Mouse (Mus musculus): ENCODE results near the gene 9130008F23Rik.

The 9130008F23Rik gene

DNA sequence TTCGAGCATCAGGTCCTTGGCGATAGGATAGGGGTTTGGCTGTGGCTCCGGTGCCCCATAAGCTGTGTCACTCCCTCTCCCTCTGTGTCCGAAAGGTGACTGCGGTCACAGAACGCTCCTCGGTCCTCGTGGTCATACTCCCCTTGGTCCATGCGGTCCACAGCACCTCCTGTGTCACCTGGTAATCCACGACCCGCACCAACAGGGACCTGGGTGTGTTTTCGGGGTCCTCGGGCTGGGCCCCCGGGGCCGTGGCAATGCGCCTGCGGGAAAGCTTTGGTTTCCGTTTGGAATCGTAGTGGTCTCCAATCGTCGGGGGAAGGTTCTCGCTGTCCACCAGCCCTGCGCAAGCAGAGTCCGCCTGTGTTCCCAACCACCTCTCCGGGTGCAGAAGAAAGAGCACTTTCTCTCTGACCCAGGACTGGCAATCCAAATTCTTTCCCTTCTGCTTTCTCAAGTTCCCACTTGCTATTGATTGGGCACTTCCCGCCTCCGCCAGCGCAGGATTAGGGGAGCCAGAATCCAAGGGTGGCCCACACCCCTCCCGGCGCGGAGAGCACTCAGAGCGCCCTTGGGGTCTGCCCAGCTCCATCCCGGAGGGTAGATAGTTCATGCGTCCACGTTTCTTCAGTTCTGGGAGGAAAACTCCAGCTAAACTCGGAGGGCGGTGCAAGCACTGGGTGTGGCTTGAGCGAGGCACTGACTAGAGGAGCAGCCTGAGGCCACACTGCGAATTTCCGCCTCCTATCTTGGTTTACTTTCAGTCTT lies at the start of gene 9130008F23Rik:
9130008F23Rik (minus strand) TSS at position 636 of the 768 bp plus-strand sequence.
- no peak for DNase-seq (ENCODE audit: low spot score)

DNA sequence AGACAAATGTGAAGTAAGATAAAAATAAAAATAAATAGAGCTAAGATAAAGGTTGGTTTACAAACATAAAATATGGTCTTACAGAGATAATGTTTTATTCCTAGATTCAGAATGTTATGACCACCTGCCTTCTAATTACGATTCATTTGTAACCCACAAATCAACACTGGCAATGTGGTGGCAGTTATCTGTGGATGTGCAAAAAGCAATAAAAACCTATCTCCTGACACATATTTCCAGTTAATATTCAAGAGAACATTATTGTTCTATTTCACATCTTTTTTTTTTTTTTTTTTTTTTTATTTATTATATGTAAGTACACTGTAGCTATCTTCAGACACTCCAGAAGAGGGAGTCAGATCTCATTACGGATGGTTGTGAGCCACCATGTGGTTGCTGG lies 35.1 kb upstream of the 9130008F23Rik start:
- DNase-seq (ENCODE audit: low spot score), result no peak

DNA sequence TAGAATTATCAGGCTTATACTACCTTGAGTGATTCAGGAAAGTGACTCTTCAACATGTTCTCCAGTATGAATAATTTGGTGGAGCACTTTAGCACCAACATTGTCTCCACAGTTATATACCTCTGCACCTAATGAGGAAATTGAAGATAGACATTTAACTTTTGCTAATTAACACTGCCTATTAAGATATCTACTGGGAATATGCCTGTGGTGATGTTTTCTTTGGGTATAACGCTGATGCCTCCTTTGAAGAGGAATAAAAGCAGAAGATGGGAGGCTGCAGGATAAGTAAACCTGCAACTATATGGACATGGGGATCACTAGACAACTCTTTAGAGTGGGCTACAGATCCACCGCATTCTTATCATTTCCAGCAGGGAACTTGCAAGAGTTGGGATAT lies 33.9 kb upstream of the 9130008F23Rik start, which contains the start of gene Glyatl3:
Glyatl3 (minus strand) TSS at position 101 of the 400 bp plus-strand sequence.
- no peak for DNase-seq (ENCODE audit: low spot score)

DNA sequence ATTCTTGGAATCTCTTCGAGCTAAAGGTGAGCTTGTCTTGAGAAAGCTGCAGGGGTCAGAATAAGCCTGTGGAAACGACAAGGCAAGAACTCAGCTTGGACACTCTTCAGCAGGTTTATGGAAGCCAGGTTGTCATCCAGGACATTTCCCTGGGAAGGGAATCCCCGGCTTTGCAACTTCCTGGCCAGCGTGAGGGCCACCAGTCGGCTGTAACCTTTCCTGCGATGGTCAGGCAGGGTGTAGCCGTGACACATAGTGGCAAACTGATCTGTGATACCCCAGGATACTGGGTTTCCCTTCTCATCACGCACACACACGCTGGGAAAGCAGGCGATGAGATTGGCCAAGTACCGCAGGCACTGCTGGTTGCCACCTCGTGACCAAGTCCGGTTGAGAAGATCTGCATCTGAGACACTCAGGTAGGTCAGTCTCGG lies 24.4 kb upstream of the 9130008F23Rik start:
- no peak for DNase-seq (ENCODE audit: low spot score)

DNA sequence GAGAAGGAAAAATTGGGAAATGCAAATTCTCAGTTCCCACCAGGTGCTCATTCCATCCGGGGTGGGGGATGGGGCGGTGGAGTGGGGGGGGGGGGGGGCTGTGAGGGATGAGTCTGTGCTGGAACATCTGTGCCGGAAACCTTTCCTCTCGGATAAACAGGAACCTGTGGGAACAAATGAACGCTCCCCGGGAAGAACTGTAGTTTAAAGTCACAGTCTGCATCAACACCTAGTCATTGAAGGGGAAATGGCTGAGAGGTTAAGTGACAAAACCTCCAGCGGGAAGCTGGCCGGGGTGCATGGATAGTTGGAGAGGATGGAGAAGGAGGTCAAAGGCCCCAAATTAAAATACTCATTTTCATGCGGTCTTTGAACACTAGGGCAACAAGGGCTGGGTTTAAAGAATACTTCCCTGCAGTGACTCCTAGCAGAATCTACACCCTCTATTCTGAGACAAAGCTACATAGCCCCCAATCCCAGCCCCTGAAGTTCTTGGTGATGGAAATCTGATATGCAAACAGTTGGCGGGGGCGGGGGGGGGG lies 23.8 kb upstream of the 9130008F23Rik start:
- no peak for DNase-seq (ENCODE audit: low spot score)

DNA sequence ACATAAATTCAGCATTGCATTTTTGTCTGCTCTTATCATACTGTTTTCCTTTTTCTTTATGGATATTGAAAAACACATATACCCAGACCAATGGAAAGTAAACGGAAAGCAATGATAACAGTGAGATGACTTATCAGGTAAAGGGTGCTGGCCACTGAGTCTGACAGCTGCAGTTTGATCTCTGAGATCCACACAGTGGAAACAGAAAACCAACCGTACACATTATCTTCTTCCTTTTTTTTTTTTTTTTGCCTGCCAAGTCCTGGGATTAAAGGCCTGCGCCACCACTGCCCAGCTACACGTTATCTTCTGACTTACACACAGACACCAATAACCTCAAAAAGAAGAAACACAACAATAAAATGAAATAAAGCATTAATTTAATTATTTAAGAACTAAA lies 23.0 kb upstream of the 9130008F23Rik start:
- DNase-seq (ENCODE audit: low spot score), result no peak

DNA sequence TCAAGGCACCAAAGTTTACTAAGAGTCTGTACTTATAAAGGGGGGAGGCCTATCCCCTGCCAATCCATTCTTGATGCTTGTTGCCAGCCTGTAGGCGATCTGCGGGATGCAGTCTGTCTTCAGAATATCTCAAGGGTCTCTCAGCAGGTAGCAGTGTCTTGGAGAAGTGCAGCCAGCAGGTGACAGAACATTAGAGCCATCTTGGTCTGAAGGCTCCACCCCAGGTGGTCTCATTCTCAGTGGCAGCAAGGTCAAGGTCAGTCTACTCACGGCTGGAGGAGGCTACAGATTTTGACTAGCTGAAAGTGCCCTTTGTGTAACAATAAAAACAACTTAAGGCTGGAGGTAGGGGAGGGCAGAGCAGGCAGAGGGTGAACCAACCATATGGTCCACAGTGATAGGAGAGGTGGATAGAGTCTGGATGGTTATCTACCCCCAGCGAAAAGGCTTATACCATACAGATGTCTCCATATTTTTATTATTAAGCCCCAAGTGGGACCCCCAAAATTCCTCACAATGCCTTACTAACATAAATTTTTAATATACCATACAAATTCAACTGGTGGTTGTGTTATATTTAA lies 19.5 kb upstream of the 9130008F23Rik start:
- no peak for DNase-seq (ENCODE audit: low spot score)

DNA sequence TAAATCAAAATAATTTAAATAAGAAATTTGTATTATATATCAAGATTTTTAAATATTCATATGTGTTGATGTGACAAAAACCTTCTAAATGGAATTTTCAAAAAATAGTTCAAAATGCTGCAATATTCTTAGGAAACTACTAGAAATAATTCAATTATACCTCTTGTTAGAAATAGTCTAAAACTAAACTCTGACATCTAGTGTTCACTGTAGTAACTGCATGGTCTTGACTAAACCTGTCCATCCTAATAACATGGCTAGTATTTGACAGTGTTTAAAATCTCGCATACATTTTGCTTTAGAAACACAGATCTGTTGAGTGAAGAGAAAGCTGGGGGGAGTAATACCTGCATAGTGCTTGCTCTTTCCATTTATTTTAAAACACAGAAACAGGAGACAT lies 16.5 kb upstream of the 9130008F23Rik start:
- DNase-seq (ENCODE audit: low spot score), result no peak

DNA sequence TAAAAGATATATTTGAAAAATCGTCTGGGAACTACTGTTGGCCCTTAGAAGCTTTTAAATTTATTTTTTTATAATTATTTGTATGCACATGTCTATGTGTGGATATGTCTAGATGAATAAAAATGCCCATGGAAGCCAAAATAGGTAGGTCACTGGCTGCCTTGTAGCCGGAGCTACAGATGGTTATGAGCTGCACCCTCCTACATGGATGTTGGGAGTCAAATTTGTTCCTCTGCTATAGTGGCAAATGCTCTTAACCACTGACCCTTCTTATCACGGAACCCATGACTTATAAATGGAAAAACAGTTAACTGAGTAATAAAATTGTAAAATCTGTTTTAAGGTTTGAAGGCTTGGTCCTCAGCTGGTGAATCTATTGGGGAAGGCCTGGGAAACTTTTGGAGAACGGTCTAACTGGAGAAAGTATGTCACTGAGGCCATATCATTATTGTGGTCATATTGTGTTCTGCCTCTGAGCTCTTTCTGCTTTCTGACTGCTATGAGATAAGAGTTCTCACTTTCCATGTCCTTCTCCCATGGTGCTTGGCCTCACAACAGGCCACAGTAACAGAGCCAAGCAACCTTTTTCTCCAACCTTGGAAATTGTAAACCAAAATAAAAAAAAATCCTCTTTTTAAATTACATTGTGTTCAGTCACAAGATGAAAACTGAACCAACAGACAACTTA lies 7.6 kb upstream of the 9130008F23Rik start:
- DNase-seq (ENCODE audit: low spot score), result no peak

DNA sequence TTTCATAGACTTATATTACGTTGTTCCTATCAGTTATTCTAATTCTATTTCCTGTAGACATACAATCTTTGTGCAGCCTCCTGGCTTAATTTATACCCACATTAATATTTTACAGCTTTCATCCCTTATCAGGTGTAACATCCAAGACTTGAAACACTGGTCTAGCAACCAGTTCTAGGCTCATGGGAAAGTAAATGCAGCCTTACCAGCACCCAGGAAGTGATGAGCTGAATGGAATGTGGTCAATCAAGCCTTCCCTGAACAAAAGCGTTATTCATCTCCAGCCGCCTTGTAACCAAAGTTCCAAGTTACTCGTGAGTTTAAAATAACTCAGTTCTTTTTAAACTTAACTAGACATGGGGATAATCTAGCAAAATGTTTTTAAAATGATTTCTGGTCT lies 4.8 kb upstream of the 9130008F23Rik start:
- no peak for DNase-seq (ENCODE audit: low spot score)

DNA sequence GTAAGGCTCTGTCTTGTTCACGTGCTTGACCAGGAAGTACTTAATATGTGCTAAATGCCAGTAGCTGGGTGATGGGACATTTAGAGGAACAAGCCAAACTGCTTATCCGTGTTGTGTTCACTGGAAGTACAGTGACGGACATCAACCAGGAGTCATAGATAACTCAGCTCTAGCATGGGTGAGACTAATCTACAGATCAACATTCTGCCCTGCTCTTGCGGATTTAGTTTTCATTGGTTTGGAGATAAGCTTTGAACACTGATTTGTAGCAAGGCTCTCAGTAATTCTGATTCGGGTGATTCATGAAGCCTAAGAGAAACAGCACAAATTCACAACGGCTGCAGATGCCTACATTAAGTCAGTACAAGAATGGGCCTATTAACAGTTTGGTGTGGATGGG lies 1.8 kb upstream of the 9130008F23Rik start:
- DNase-seq (ENCODE audit: low spot score), result no peak

DNA sequence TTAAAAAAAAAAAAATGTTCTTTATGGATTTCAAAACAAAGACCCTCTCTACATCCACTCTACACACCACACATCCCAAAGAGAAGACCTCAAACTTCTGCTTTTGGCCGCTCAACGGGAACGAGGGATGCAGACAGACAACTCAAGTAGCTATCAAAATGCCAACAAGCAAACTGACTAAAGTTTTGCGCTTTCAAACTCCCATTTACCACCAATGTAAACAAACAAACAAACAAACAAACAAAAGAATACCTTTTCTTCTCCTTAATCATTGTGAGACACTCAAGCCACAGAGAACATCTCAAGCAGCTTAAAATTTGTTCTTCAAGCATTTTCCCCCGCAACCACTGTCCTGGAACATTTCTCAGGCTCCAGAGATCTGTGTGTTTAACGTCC lies 833 bp downstream of the 9130008F23Rik start:
- no peak for DNase-seq (ENCODE audit: low spot score)

DNA sequence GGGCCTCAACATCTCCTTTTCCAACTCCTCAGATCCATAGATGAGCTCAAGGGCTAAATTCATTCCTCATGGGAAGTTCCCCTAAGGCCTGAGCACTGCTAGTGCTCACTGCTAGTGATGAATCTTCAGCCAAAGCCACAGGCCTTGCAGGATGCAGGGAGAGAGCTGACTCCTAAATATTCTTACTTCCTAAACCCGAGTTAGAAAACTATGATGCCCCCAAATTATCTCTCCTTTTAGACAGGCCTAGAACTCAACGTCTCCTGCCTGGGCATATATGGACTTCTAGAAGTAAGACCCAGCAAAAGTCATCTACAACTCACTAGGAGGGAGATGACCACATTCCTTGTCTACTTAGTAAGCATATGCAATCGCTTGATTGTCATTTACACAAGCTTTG lies 2.6 kb downstream of the 9130008F23Rik start:
- no peak for DNase-seq (ENCODE audit: low spot score)

DNA sequence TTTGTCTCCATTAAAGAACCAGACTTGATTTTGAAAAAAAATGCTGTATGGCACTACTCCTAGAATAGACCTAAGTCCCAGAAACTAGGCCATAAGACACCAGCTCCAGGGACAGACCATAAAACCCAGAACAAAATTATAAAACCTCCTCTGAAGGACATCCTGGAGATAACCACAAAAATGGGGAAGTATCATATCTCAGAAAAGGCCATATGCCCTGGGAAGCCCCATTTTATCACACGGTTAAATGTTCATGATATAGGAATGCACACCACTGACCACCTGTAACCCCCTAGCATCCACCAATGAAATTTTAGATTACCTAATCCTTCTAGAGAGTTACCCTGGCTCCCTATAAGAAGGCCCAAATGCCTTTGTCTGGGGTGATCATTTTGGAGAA lies 4.8 kb downstream of the 9130008F23Rik start:
- no peak for DNase-seq (ENCODE audit: low spot score)

DNA sequence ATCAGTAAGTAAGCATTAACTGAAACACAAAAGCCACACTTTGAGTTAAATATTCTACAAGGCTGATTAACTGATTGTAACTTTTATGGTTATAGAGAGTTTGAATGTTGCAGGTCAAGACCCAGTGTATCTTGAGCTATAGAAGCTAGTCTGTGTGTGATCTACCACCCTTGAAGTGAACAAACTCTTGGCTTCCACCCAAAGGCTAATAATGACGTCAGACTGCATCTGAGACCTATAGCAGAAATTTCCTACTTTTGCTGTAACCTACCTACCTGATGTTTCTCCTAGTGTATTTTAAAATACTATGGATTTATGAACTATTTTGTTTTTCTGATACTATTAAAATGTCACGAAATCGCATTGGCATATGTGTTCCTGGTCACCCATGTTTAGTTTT lies 5.7 kb downstream of the 9130008F23Rik start:
- DNase-seq (ENCODE audit: low spot score), result no peak

DNA sequence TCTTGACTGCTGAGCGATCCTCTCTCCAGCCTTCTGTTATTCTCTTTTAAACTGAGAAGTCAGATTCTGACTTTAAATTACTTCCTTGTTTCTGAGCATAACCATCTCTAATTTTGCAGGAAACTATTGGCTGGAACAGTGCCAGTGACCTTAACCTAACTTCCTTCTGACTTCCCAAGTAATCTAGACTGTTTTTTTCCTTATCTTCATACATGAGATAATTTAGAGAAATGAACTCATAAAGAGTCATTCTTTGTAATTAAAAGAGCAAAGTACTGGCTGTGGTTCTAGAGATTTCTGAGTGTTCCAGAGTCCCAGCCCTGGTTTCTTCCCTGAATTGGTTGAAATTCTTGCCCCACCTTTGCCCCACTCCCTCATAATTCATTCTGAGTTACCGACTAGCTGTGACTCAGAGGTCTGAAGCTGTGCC lies 6.8 kb downstream of the 9130008F23Rik start:
- no peak for DNase-seq (ENCODE audit: low spot score)

DNA sequence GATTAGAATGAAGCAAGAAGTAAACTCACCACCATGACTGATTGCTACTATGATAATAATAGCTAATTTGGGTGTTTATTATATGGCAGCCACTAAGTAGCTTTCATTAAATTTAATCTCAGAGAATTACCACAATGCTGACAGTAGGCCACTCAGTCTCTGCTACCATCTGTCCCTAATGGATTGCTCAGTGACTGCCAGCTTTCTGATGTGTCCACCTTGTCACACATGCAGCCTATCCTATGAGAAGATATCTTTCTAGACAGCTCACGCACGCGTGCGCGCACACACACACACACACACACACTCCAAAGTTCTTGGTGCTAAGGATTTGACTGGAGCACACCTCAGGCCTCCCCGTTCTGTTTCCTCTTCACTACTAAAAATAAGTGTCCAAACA lies 7.7 kb downstream of the 9130008F23Rik start:
- no peak for DNase-seq (ENCODE audit: low spot score)

DNA sequence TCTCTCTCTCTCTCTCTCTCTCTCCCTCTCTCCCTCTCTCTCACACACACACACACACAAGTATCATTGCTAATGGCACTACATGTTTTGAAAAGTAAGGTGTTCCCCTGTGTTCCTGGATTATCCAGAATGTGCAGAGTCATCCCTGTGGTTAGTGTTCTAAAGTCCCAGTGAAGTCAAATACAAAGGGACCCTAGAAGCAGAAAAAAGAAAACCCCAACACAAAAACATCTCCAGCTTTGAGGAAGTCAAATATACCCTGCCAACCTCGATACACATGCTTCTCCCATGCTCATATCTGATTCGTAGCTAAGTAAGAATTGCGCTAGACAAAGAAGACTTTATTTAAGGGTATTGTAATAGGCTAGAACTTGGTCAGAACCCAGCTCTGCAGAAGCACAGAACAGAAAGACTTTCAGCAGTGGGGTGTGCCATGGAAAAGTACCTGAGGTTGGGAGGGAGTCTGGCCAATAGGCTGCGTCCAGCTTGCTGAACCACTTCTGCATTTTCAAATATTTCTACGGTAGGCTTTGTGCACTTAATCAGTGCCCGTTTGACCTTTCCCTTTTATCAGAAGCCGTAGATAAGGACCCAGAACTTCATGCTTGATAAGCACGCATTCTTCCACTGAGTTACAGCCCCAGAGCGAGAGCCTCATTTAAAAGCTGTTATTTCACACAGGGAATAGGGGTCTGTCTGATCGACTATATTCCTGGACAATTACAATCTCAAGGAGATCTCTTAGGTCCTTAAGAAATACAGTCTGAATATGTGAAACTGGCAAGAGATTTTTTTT lies 11.2 kb downstream of the 9130008F23Rik start:
- no peak for DNase-seq (ENCODE audit: low spot score)

DNA sequence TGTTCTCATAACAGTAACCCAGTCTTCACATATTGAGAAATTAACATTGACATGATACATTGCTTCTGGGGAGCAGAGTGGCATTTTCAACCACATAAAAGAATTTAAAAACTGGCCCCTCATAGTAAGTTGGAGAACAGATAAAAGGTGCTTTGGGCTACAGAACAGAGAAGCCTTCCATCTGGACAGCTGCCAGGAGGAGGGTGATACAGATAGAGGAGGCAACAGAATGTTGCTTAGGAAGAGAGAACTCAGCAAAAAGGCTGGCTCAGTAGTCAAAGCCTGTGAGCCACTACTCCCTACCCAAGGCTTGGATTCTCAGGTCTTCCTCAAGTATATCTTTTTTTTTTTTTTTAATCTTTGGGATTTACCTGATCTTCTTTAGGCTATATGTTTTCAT lies 25.3 kb downstream of the 9130008F23Rik start:
- DNase-seq (ENCODE audit: low spot score), result no peak

DNA sequence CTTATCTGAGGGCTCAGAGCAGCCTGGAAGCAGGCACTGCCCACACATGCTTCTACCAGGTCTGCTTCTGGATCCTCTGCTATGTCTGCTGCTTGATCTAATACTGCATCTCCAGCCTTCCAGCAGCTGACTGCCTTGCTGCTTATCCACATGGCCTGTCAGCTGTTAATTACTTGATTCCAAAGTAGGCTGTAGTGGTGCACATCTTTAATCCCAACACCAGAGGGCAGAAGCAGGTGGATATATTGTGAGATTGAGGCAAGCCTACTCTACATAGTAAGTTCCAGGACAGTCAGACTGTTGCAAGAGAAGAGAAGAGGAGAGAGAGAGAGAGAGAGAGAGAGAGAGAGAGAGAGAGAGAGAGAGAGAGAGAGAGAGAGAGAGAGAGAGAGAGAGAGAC lies 43.1 kb downstream of the 9130008F23Rik start:
- no peak for DNase-seq (ENCODE audit: low spot score)

DNA sequence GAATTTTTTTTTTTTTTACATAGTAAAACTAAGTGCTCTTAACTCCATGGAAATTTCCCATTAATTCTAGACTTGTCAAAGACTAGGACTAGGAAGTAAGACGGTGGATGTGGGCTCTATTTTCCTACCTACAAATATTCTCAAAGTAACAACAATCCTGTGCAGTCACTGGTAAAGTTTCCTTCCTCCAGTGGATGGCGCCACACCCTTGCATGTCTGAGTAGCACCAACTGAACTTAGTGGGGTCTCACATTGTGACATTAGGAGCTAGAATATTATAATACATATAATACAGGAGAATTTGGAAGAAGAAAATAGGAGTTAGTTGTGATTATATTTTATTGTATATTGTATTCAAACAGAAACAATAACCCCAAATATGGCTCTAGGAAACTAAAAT lies 48.5 kb downstream of the 9130008F23Rik start:
- no peak for DNase-seq (ENCODE audit: low spot score)
